Mouse (Mus musculus): Measurements from ENCODE around the gene Dpy19l3.

DNA sequence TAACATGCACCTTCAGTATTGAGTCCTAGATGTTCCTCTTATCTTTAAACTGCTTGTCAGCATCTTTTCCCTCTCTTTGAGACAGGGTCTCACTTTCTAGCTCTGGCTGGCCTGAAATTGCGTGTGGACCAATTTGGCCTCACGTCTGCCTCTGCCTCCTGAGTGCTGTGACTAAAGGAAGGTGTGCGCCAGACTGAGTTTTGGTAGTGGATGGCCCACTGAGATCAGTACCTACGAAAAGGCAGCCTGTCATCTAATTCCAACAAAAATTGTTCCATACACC, 573 bp upstream of the Dpy19l3 start:
- TF ChIP-seq CTCF (IDR thresholded peaks at IDR 0.05; ENCODE audit: extremely low read depth, insufficient read depth, insufficient read length, insufficient replicate concordance), result no peak
- no peak for TF ChIP-seq POLR2A (IDR thresholded peaks at IDR 0.05; ENCODE audit: low read depth, low read length)

All from spleen, adult 2 months (tissue).